Mouse (Mus musculus) stomach, postnatal 0 days (tissue): ENCODE measurements around the gene Inpp5k.

Source experiments
- CTCF ChIP-seq: IDR thresholded peaks from 2 replicates; pipeline ENCODE4 v1.5.1; 2016; ENCODE audit warnings: antibody characterized with exemption, low read depth, mild to moderate bottlenecking, moderate library complexity
- EP300 ChIP-seq: optimal IDR thresholded peaks from 2 replicates; pipeline ENCODE3; 2016; ENCODE audit warnings: antibody characterized with exemption

GRCm38 (mm10) chr11:75668621-75669020 is 37.8 kb downstream of the Inpp5k start:
- TF ChIP-seq CTCF, result no peak
- no peak for TF ChIP-seq EP300
